Mouse (Mus musculus) mature B cell (primary cell): Measurements from ENCODE around the gene Tecpr2.

ENCODE experiments used
- in situ Hi-C: fragments of 300-500 bp; cut with MboI; formaldehyde crosslinking; loops from 2 replicates; pipeline ENCODE4 v1.14.3; 2019

The Tecpr2 gene

GRCm38 (mm10) chr12:110977896-110978606, 89.0 kb downstream of the Tecpr2 start:
- in situ Hi-C loops = no loop called here

DNA sequence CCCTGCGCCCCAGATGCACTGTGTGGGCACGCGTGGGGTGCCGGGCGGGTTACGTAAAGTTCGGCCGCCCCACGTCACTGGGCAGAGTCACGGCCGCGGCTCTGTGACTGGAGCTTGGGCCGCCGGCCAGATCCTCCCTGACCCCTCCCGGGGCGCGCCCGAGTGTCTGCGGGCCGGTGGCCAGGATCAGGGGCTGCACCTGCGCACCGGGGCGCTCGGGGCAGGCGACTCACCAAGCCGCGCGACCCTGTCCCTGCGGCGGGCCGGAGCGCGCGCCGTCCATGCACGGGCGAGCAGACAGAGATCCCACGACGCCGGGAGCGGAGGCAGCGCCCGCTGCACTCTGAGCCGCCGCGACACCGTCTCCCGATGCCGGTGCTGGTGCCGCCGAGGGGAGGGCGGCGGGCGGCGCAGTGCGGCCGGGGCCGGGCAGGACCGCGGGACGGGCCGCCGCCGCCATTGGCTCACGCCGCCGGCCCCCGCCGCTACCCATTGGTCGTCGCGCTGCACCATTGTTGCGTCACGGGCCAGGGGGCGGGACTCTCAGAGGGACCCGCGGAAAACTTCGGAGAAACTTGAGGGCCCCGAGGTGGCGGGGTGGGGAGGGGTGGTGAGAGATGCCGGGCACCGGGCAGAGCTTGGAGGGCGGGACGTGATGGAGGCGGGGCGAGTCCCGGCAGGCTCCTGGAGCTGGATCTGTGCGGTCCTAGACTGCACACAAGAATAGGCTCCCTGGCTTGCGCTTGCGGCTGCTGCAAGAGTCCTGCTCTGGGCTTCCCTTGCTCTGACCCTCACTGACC, 89.7 kb downstream of the Tecpr2 start, which contains the start of gene Ankrd9:
Gene Ankrd9, minus strand, starts transcription at position 434 of the 800 bp plus-strand sequence.
- in situ Hi-C loops = no loop called here

DNA sequence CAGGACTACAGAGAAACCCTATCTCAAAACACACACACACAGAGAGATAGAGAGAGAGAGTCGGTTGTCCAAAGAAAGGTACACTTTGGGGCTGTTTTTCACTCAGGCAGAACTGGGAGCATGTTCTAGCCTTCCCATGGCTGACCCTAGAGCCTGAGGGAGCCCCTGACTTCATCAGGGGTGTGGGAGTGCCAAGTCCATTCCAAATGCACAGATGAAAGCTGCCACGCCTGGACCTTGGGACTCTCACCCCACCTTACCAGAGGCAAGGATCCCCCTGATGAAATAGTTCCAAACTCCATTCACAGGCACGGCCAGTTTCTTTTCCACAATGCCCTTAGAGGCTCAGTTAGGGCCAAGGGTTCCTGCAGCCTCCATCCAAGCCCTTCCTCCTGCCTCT, 90.7 kb downstream of the Tecpr2 start:
- in situ Hi-C loops = no loop called here

DNA sequence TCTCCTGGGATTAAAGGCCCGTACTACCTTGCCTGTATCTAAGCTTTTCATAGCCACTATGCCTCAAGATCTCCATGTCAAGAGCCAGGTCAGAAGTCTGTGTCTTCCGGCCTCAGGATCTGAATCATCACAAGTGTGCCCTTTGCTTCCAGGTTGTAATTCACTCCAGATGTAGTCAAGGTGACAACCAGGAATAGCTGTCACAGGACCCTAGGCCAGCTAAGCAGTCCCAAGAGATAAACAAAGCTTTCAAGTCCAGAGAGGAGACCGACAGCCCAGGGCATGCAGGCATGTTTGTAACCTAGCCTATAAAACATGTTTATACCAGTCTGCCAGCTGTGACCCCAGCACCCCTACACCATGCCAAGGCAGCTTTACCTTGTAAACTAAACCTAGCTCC, 92.7 kb downstream of the Tecpr2 start:
- in situ Hi-C loops = no loop called here

DNA sequence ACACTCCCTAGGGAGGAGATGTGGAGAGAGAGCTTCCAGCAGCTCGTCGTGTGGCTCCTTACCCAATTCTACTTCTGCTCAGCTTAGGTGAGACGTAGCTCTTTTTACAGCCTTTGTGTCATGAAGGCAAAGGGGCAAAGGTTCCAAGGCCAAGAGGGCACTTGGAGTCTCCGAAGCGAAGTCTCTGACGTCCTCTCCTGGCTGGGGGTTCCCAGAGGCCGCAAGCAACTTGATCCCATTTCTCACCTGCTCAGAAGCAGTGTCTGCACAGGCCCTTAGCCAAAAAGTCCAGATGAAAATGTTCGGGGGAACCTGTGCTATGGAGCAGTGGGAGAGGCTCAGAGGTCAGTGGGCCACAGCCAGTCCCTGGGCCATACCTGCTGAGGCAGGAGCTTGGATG, 94.0 kb downstream of the Tecpr2 start:
- in situ Hi-C loops = no loop called here

- in situ Hi-C loops = no loop called here
Observed at GRCm38 (mm10) chr12:110983714-110984113, 94.7 kb downstream of the Tecpr2 start.

GRCm38 (mm10) chr12:110984598-110984997, 95.5 kb downstream of the Tecpr2 start:
- in situ Hi-C loops = no loop called here

DNA sequence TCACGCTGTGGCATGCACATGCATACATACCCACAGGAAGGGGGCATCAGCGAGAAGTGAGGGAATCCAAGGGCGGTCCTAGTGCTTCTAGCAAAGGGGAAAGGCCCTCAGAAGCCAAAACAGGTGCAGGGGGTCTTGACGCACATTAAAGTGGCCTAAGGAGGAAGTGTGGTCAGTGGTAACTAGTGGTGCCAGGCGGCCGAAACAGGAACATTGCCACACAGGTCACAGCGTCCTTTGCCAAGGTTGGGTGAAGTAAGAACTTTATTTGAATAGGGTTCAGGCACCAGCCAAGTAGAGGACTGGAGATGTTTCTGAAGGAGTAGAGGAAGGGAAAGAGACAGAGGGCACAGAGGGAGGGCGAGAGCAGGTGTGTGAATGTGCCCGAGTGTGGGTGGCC, 96.1 kb downstream of the Tecpr2 start:
- in situ Hi-C loops = no loop called here

GRCm38 (mm10) chr12:110986536-110987425, 97.7 kb downstream of the Tecpr2 start:
- in situ Hi-C loops = no loop called here

DNA sequence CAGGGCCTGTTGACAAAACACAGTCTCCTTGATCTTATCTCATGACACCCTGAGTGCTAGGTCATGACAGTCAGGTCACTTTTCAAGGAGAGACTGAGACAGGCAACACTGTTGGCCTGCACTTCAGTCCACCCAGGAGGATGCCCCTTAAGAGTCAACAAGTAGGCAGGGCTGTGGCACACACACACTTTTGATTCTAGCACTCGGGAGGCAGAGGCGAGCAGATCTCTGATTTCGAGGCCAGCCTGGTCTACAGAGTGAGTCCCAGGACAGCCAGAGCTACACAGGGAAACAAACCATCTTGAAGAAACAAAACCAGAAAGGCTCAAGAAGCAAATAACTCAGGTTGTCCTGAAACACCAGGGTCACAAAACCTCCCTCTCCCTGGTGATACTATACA, 100.3 kb downstream of the Tecpr2 start:
- in situ Hi-C loops = no loop called here

GRCm38 (mm10) chr12:110990500-110990899, 101.4 kb downstream of the Tecpr2 start:
- in situ Hi-C loops = loop anchor here (5.0 kb wide), 1 partner anchor 53 kb away; no protein-coding TSS in a partner anchor

- in situ Hi-C loops = loop anchor here (5.0 kb wide), 1 partner anchor 54 kb away; no protein-coding TSS in a partner anchor
Observed at GRCm38 (mm10) chr12:110991361-110992127, 102.5 kb downstream of the Tecpr2 start.

GRCm38 (mm10) chr12:110992128-110992553, 103.1 kb downstream of the Tecpr2 start:
- in situ Hi-C loops = loop anchor here (5.0 kb wide), 1 partner anchor 55 kb away; no protein-coding TSS in a partner anchor

GRCm38 (mm10) chr12:110992771-110993170, 103.7 kb downstream of the Tecpr2 start:
- in situ Hi-C loops = loop anchor here (5.0 kb wide), 1 partner anchor 55 kb away; no protein-coding TSS in a partner anchor

DNA sequence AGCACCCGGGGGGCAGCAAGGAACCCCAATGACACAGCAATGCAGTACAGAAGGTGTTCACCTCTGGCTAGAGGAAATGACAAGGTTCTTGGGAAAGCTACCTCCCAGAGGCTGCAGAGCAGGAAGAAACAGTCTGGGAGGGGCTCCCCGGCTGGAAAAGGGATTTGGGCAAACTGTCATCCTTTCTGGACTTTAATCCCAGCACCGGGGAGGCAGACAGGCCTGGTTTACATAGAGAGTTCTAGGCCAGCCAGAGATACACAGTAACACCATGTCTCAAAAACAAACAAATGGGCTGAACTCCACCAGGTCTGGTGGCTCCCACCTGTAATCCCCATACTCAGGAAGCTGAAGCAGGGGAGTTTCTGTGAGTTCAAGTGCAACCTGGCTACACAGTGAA, 104.2 kb downstream of the Tecpr2 start:
- in situ Hi-C loops = loop anchor here (5.0 kb wide), 1 partner anchor 56 kb away; no protein-coding TSS in a partner anchor

DNA sequence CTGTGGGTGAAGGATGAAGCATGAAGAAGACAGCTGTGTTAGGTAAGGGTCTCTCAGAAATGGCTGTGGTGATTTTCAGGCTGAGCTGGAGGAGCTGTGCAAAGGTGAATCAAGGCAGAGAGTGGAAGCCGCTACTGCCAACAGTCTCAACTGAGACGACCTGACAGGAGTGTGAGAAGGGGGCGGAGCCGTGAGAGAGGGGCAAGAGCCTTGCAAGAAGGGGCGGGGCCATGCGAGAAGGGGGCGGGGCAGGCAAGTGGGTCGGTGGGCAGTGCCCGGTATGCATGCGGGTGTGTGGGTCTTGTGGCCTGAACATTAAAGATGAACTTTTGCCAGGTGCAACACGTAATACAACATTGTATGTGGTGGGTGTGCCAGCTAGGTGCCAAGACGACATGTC, 105.6 kb downstream of the Tecpr2 start:
- in situ Hi-C loops = loop anchor here (5.0 kb wide), 1 partner anchor 57 kb away; no protein-coding TSS in a partner anchor

- in situ Hi-C loops = no loop called here
Observed at GRCm38 (mm10) chr12:110998092-110998491, 109.0 kb downstream of the Tecpr2 start.

DNA sequence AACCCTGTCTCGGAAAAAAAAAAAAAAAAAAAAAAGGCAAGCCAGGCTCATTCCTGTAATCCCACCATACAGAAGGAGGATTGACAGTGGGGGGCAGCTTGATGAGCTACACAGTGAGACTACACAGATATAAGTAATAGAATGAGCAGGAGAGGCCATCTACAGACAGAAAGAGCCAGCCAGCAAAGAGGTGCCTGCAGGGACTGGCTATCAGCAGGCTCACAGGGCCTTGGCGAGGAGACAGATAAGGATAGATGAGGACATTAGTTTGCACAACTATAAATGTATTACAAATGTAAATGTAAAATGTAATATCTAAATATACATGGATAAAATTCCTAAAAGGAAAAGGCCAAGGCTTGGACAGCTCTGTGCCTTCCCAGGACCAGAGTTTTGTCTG, 110.8 kb downstream of the Tecpr2 start:
- in situ Hi-C loops = no loop called here

DNA sequence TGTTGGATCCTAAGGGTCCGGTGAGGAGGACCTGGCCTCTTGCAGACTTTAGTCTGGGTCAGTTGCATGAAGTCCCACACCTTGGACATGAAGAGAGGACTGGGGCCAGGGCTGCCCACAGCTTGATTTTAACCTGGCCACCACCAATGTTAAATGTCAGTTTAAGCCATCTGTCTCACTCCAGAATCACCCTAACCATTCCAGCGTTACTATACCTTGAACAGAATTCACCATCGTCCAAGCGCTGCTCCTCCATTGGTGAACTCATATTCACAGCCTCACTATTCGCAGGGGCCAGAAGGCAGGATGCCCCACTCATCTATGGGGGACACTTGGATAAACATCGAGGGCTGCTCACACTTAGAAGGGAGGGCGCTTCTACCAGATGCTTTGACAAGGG, 111.9 kb downstream of the Tecpr2 start:
- in situ Hi-C loops = no loop called here

GRCm38 (mm10) chr12:111004142-111004541, 115.1 kb downstream of the Tecpr2 start:
- in situ Hi-C loops = no loop called here

DNA sequence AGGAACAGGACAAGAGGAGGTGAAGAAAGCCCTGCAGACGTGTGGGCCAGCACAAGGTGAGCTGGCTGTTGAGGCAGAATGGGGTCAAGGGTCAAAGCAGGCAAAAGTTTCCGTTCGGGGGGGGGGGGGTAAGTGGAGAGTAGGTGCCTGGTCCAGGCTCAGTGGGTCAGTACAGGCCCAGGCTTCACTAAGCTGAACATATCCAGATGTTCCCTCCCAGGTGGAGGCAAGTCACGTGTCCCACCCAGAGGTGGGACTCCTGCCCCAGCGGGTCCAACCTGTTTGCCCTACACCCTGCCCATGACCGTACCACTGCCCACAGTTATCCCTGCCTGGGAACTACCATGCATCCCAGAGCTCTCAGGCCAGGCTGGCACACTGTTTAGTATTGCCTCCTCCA, 116.7 kb downstream of the Tecpr2 start:
- in situ Hi-C loops = no loop called here
